Mouse (Mus musculus) lung, embryonic 15.5 days (tissue): ENCODE data around the gene Naaladl2. TPM values are rescaled to one million over a fixed set of nuclear protein-coding genes. Genes with fewer than 3 reads are reported as not detected.

Source experiments
- ATAC-seq: fragments of 200-750 bp; cut with Nextera tagmentation; 2 replicates; pipeline ENCODE4 v1.8.0; 2017; ENCODE audit warnings: moderate number of reproducible peaks, borderline replicate concordance; ENCODE audit not compliant: low FRiP score, low TSS enrichment; ENCODE audit errors: extremely low read depth
- H3K27ac ChIP-seq: fragments of 300-500 bp; sonication (generic); 2 replicates; pipeline ENCODE4 v1.5.1; 2015; ENCODE audit warnings: moderate library complexity, mild to moderate bottlenecking, inconsistent platforms
- H3K27me3 ChIP-seq: fragments of 300-500 bp; sonication (generic); 2 replicates; pipeline ENCODE4 v1.6.1; 2015; ENCODE audit warnings: inconsistent platforms
- H3K36me3 ChIP-seq: fragments of 300-500 bp; sonication (generic); 2 replicates; pipeline ENCODE4 v1.6.1; 2015; ENCODE audit warnings: inconsistent platforms
- H3K4me1 ChIP-seq: fragments of 300-500 bp; sonication (generic); 2 replicates; pipeline ENCODE4 v1.6.1; 2015; ENCODE audit warnings: inconsistent platforms
- H3K4me2 ChIP-seq: fragments of 300-500 bp; sonication (generic); 2 replicates; pipeline ENCODE4 v1.6.1; 2015; ENCODE audit warnings: inconsistent platforms, mild to moderate bottlenecking, moderate library complexity
- H3K4me3 ChIP-seq: fragments of 300-500 bp; sonication (generic); 2 replicates; pipeline ENCODE4 v1.5.1; 2015; ENCODE audit warnings: mild to moderate bottlenecking, inconsistent platforms
- H3K9ac ChIP-seq: fragments of 300-500 bp; sonication (generic); 2 replicates; pipeline ENCODE4 v1.6.1; 2015; ENCODE audit warnings: inconsistent platforms
- H3K9me3 ChIP-seq: fragments of 300-500 bp; sonication (generic); 2 replicates; pipeline ENCODE4 v1.6.1; 2016; ENCODE audit warnings: inconsistent platforms
- WGBS: fragments of 180-500 bp; shearing (Covaris S2); methylation state at CpG from one replicate; pipeline ENCODE4 v1.1.7; 2015; 5-methylcytosine and 5-hydroxymethylcytosine counted together
- polyA plus RNA-seq: library from polyadenylated mRNA; unstranded; fragments of >200 nt; fragmentation: Nextera tagmentation; extraction: Ambion mirVana; gene quantifications from 2 replicates; pipeline ENCODE4 v1.2.1, GENCODE M21; 2015

Naaladl2 gene
- polyA plus RNA-seq, 1 experiment from 2014 or later = 3.2 TPM

- no peak overlapping the region for H3K4me2 ChIP-seq
- H3K36me3 ChIP-seq = no peaks in the 10 kb centered on the region
- H3K4me1 ChIP-seq = no peaks in the 10 kb centered on the region
- no peaks in the 10 kb centered on the region for H3K9me3 ChIP-seq
- no peak overlapping the region for H3K27ac ChIP-seq
- no peak for ATAC-seq
- H3K4me3 ChIP-seq = no peak overlapping the region
- H3K27me3 ChIP-seq = no peaks in the 10 kb centered on the region
- no peak overlapping the region for H3K9ac ChIP-seq
Observed at GRCm38 (mm10) chr3:24663749-24664148, 480.3 kb downstream of the Naaladl2 start.

GRCm38 (mm10) chr3:24630032-24630431, 514.0 kb downstream of the Naaladl2 start:
- 34% methylated on average over 1 of the region's 1 CpGs for WGBS
- no peaks in the 10 kb centered on the region for H3K9me3 ChIP-seq
- no peaks in the 10 kb centered on the region for H3K36me3 ChIP-seq
- no peaks in the 10 kb centered on the region for H3K4me1 ChIP-seq
- H3K4me3 ChIP-seq = no peak overlapping the region
- no peak overlapping the region for H3K9ac ChIP-seq
- H3K27me3 ChIP-seq = no peaks in the 10 kb centered on the region
- ATAC-seq = peak; percentile 90
- H3K4me2 ChIP-seq = no peak overlapping the region
- no peak overlapping the region for H3K27ac ChIP-seq

GRCm38 (mm10) chr3:24605485-24605884, 538.6 kb downstream of the Naaladl2 start:
- Histone ChIP-seq H3K4me3 (no peak overlapping the region), H3K4me1 (no peaks in the 10 kb centered on the region), H3K36me3 (no peaks in the 10 kb centered on the region), H3K27me3 (no peaks in the 10 kb centered on the region), H3K27ac (no peak overlapping the region), H3K9me3 (no peaks in the 10 kb centered on the region), H3K9ac (no peak overlapping the region), H3K4me2 (no peak overlapping the region)
- no peak for ATAC-seq

- no peaks in the 10 kb centered on the region for H3K9me3 ChIP-seq
- no peaks in the 10 kb centered on the region for H3K27me3 ChIP-seq
- H3K4me3 ChIP-seq = no peak overlapping the region
- no peak overlapping the region for H3K27ac ChIP-seq
- no peak overlapping the region for H3K9ac ChIP-seq
- no peak overlapping the region for H3K4me2 ChIP-seq
- 69% methylated on average over 3 of the region's 3 CpGs for WGBS
- no peaks in the 10 kb centered on the region for H3K36me3 ChIP-seq
- no peak for ATAC-seq
- H3K4me1 ChIP-seq = no peaks in the 10 kb centered on the region
Observed at GRCm38 (mm10) chr3:24604791-24605320, 539.2 kb downstream of the Naaladl2 start.

GRCm38 (mm10) chr3:24595447-24595846, 548.6 kb downstream of the Naaladl2 start:
- Histone ChIP-seq H3K4me3 (no peak overlapping the region), H3K9ac (no peak overlapping the region), H3K27ac (no peak overlapping the region), H3K9me3 (no peaks in the 10 kb centered on the region), H3K4me2 (no peak overlapping the region), H3K4me1 (no peaks in the 10 kb centered on the region), H3K36me3 (no peaks in the 10 kb centered on the region), H3K27me3 (no peaks in the 10 kb centered on the region)
- 54% methylated on average over 2 of the region's 2 CpGs for WGBS
- no peak for ATAC-seq

GRCm38 (mm10) chr3:24556617-24557016, 587.4 kb downstream of the Naaladl2 start:
- H3K4me2 ChIP-seq = no peak overlapping the region
- H3K36me3 ChIP-seq = no peaks in the 10 kb centered on the region
- WGBS = 85% methylated on average over 1 of the region's 1 CpGs
- H3K4me3 ChIP-seq = no peak overlapping the region
- H3K27me3 ChIP-seq = no peaks in the 10 kb centered on the region
- no peaks in the 10 kb centered on the region for H3K9me3 ChIP-seq
- H3K9ac ChIP-seq = no peak overlapping the region
- no peaks in the 10 kb centered on the region for H3K4me1 ChIP-seq
- no peak overlapping the region for H3K27ac ChIP-seq
- no peak for ATAC-seq

GRCm38 (mm10) chr3:24553701-24554100, 590.4 kb downstream of the Naaladl2 start:
- ATAC-seq = no peak
- no peaks in the 10 kb centered on the region for H3K9me3 ChIP-seq
- WGBS = 73% methylated on average over 5 of the region's 5 CpGs
- H3K4me1 ChIP-seq = no peaks in the 10 kb centered on the region
- no peaks in the 10 kb centered on the region for H3K27me3 ChIP-seq
- H3K4me3 ChIP-seq = no peak overlapping the region
- H3K4me2 ChIP-seq = no peak overlapping the region
- no peak overlapping the region for H3K9ac ChIP-seq
- H3K36me3 ChIP-seq = no peaks in the 10 kb centered on the region
- no peak overlapping the region for H3K27ac ChIP-seq

- 64% methylated on average over 2 of the region's 2 CpGs for WGBS
- no peaks in the 10 kb centered on the region for H3K4me1 ChIP-seq
- ATAC-seq = no peak
Observed at GRCm38 (mm10) chr3:24552631-24553030, 591.4 kb downstream of the Naaladl2 start.

GRCm38 (mm10) chr3:24533775-24534458, 610.1 kb downstream of the Naaladl2 start:
- H3K4me2 ChIP-seq = no peak overlapping the region
- H3K27ac ChIP-seq = no peak overlapping the region
- H3K4me3 ChIP-seq = no peak overlapping the region
- H3K27me3 ChIP-seq = no peaks in the 10 kb centered on the region
- no peak for ATAC-seq
- no peaks in the 10 kb centered on the region for H3K9me3 ChIP-seq
- WGBS = 83% methylated on average over 3 of the region's 3 CpGs
- no peaks in the 10 kb centered on the region for H3K36me3 ChIP-seq
- H3K4me1 ChIP-seq = no peaks in the 10 kb centered on the region
- H3K9ac ChIP-seq = no peak overlapping the region

More at GRCm38 (mm10) chr3:24552631-24553030, 591.4 kb downstream of the Naaladl2 start:
- no peak overlapping the region for H3K27ac ChIP-seq
- no peaks in the 10 kb centered on the region for H3K27me3 ChIP-seq
- H3K4me3 ChIP-seq = no peak overlapping the region
- no peaks in the 10 kb centered on the region for H3K36me3 ChIP-seq
- H3K9ac ChIP-seq = no peak overlapping the region
- no peaks in the 10 kb centered on the region for H3K9me3 ChIP-seq
- no peak overlapping the region for H3K4me2 ChIP-seq

- H3K36me3 ChIP-seq = no peaks in the 10 kb centered on the region
- no peaks in the 10 kb centered on the region for H3K9me3 ChIP-seq
- no peak overlapping the region for H3K4me2 ChIP-seq
- no peak overlapping the region for H3K4me3 ChIP-seq
- H3K4me1 ChIP-seq = no peaks in the 10 kb centered on the region
- H3K9ac ChIP-seq = no peak overlapping the region
- H3K27me3 ChIP-seq = no peaks in the 10 kb centered on the region
- 30% methylated on average over 1 of the region's 1 CpGs for WGBS
- H3K27ac ChIP-seq = no peak overlapping the region
- no peak for ATAC-seq
Observed at GRCm38 (mm10) chr3:24514918-24515317, 629.1 kb downstream of the Naaladl2 start.

GRCm38 (mm10) chr3:24486456-24487112, 657.5 kb downstream of the Naaladl2 start:
- no peaks in the 10 kb centered on the region for H3K36me3 ChIP-seq
- no peaks in the 10 kb centered on the region for H3K4me1 ChIP-seq
- WGBS = 54% methylated on average over 4 of the region's 4 CpGs
- H3K27ac ChIP-seq = no peak overlapping the region
- H3K4me3 ChIP-seq = no peak overlapping the region
- no peak for ATAC-seq
- no peak overlapping the region for H3K9ac ChIP-seq
- H3K27me3 ChIP-seq = no peaks in the 10 kb centered on the region
- no peak overlapping the region for H3K4me2 ChIP-seq
- H3K9me3 ChIP-seq = no peaks in the 10 kb centered on the region

GRCm38 (mm10) chr3:24463941-24464340, 680.1 kb downstream of the Naaladl2 start:
- no peaks in the 10 kb centered on the region for H3K4me1 ChIP-seq
- H3K9ac ChIP-seq = no peak overlapping the region
- no peak overlapping the region for H3K4me2 ChIP-seq
- H3K27me3 ChIP-seq = no peaks in the 10 kb centered on the region
- no peak for ATAC-seq
- H3K27ac ChIP-seq = no peak overlapping the region
- no peaks in the 10 kb centered on the region for H3K9me3 ChIP-seq
- 81% methylated on average over 4 of the region's 4 CpGs for WGBS
- H3K36me3 ChIP-seq = no peaks in the 10 kb centered on the region
- no peak overlapping the region for H3K4me3 ChIP-seq
